Mouse (Mus musculus): ENCODE results near the gene Fam83b. TPM values are rescaled to one million over a fixed set of nuclear protein-coding genes. Genes with fewer than 3 reads are reported as not detected.

Gene Fam83b
- polyA plus RNA-seq, 1 experiment from 2014 or later = 0.10 TPM

GRCm38 (mm10) chr9:76553758-76554157 is 13.2 kb downstream of the Fam83b start:
- no peaks in the 10 kb centered on the region for H3K4me1 ChIP-seq (replicated peaks)
- H3K36me3 ChIP-seq = no peaks in the 10 kb centered on the region
- no peak overlapping the region for H3K27ac ChIP-seq
- WGBS = 49% methylated on average over 2 of the region's 2 CpGs
- H3K27me3 ChIP-seq (ENCODE audit: insufficient read depth, poor library complexity, severe bottlenecking) = no peaks in the 10 kb centered on the region
- DNase-seq (ENCODE audit: low spot score) = no peak
- no peaks in the 10 kb centered on the region for H3K9me3 ChIP-seq
- H3K4me3 ChIP-seq = no peak overlapping the region

GRCm38 (mm10) chr9:76553115-76553514 is 13.8 kb downstream of the Fam83b start:
- 93% methylated on average over 1 of the region's 1 CpGs for WGBS
- no peak for DNase-seq (ENCODE audit: low spot score)
- Histone ChIP-seq H3K27ac (no peak overlapping the region), H3K4me3 (no peak overlapping the region), H3K36me3 (no peaks in the 10 kb centered on the region), H3K27me3 (ENCODE audit: insufficient read depth, poor library complexity, severe bottlenecking) (no peaks in the 10 kb centered on the region), H3K9me3 (no peaks in the 10 kb centered on the region), H3K4me1 (replicated peaks) (no peaks in the 10 kb centered on the region)

GRCm38 (mm10) chr9:76546714-76547113 is 20.2 kb downstream of the Fam83b start:
- Histone ChIP-seq H3K9me3 (no peaks in the 10 kb centered on the region), H3K27me3 (ENCODE audit: insufficient read depth, poor library complexity, severe bottlenecking) (no peaks in the 10 kb centered on the region), H3K27ac (no peak overlapping the region), H3K36me3 (no peaks in the 10 kb centered on the region), H3K4me3 (no peak overlapping the region), H3K4me1 (replicated peaks) (no peaks in the 10 kb centered on the region)
- DNase-seq (ENCODE audit: low spot score) = no peak
- 63% methylated on average over 3 of the region's 3 CpGs for WGBS

- 89% methylated on average over 4 of the region's 4 CpGs for WGBS
- no peak overlapping the region for H3K4me3 ChIP-seq
- no peaks in the 10 kb centered on the region for H3K27me3 ChIP-seq (ENCODE audit: insufficient read depth, poor library complexity, severe bottlenecking)
- H3K4me1 ChIP-seq (replicated peaks) = no peaks in the 10 kb centered on the region
- H3K27ac ChIP-seq = no peak overlapping the region
- DNase-seq (ENCODE audit: low spot score) = no peak
- no peaks in the 10 kb centered on the region for H3K36me3 ChIP-seq
- H3K9me3 ChIP-seq = no peaks in the 10 kb centered on the region
Observed at GRCm38 (mm10) chr9:76540684-76541083, 26.2 kb downstream of the Fam83b start.

GRCm38 (mm10) chr9:76539953-76540621 is 26.8 kb downstream of the Fam83b start:
- DNase-seq (ENCODE audit: low spot score) = no peak
- WGBS = 80% methylated on average over 7 of the region's 7 CpGs
- Histone ChIP-seq H3K27ac (no peak overlapping the region), H3K9me3 (no peaks in the 10 kb centered on the region), H3K4me3 (no peak overlapping the region), H3K4me1 (replicated peaks) (no peaks in the 10 kb centered on the region), H3K27me3 (ENCODE audit: insufficient read depth, poor library complexity, severe bottlenecking) (no peaks in the 10 kb centered on the region), H3K36me3 (no peaks in the 10 kb centered on the region)

GRCm38 (mm10) chr9:76539271-76539670 is 27.6 kb downstream of the Fam83b start:
- Histone ChIP-seq H3K4me1 (replicated peaks) (no peaks in the 10 kb centered on the region), H3K27ac (no peak overlapping the region), H3K36me3 (no peaks in the 10 kb centered on the region), H3K9me3 (no peaks in the 10 kb centered on the region), H3K4me3 (no peak overlapping the region), H3K27me3 (ENCODE audit: insufficient read depth, poor library complexity, severe bottlenecking) (no peaks in the 10 kb centered on the region)
- DNase-seq (ENCODE audit: low spot score) = no peak
- WGBS = 88% methylated on average over 7 of the region's 7 CpGs

GRCm38 (mm10) chr9:76536032-76536431 is 30.9 kb downstream of the Fam83b start:
- no peak overlapping the region for H3K4me3 ChIP-seq
- no peak for DNase-seq (ENCODE audit: low spot score)
- no peaks in the 10 kb centered on the region for H3K4me1 ChIP-seq (replicated peaks)
- WGBS = 90% methylated on average over 9 of the region's 9 CpGs
- no peak overlapping the region for H3K27ac ChIP-seq
- no peaks in the 10 kb centered on the region for H3K27me3 ChIP-seq (ENCODE audit: insufficient read depth, poor library complexity, severe bottlenecking)
- H3K36me3 ChIP-seq = no peaks in the 10 kb centered on the region
- H3K9me3 ChIP-seq = no peaks in the 10 kb centered on the region

- Histone ChIP-seq H3K4me1 (replicated peaks) (no peaks in the 10 kb centered on the region), H3K27ac (no peak overlapping the region), H3K27me3 (ENCODE audit: insufficient read depth, poor library complexity, severe bottlenecking) (no peaks in the 10 kb centered on the region), H3K4me3 (no peak overlapping the region), H3K9me3 (no peaks in the 10 kb centered on the region), H3K36me3 (no peaks in the 10 kb centered on the region)
- 92% methylated on average over 3 of the region's 3 CpGs for WGBS
- DNase-seq (ENCODE audit: low spot score) = no peak
Observed at GRCm38 (mm10) chr9:76532403-76532802, 34.5 kb downstream of the Fam83b start.

- H3K36me3 ChIP-seq = no peaks in the 10 kb centered on the region
- no peaks in the 10 kb centered on the region for H3K27me3 ChIP-seq (ENCODE audit: insufficient read depth, poor library complexity, severe bottlenecking)
- no peak overlapping the region for H3K27ac ChIP-seq
- WGBS = 89% methylated on average over 4 of the region's 4 CpGs
- H3K9me3 ChIP-seq = no peaks in the 10 kb centered on the region
- no peak overlapping the region for H3K4me3 ChIP-seq
- no peaks in the 10 kb centered on the region for H3K4me1 ChIP-seq (replicated peaks)
- no peak for DNase-seq (ENCODE audit: low spot score)
Observed at GRCm38 (mm10) chr9:76531368-76531767, 35.5 kb downstream of the Fam83b start.

- Histone ChIP-seq H3K27ac (no peak overlapping the region), H3K4me1 (replicated peaks) (no peaks in the 10 kb centered on the region), H3K27me3 (ENCODE audit: insufficient read depth, poor library complexity, severe bottlenecking) (no peaks in the 10 kb centered on the region), H3K9me3 (no peaks in the 10 kb centered on the region), H3K36me3 (no peaks in the 10 kb centered on the region), H3K4me3 (no peak overlapping the region)
- no peak for DNase-seq (ENCODE audit: low spot score)
Observed at GRCm38 (mm10) chr9:76525592-76525991, 41.3 kb downstream of the Fam83b start.

- DNase-seq (ENCODE audit: low spot score) = no peak
- H3K36me3 ChIP-seq = no peaks in the 10 kb centered on the region
- no peaks in the 10 kb centered on the region for H3K27me3 ChIP-seq (ENCODE audit: insufficient read depth, poor library complexity, severe bottlenecking)
- H3K27ac ChIP-seq = no peak overlapping the region
- no peaks in the 10 kb centered on the region for H3K9me3 ChIP-seq
- no peaks in the 10 kb centered on the region for H3K4me1 ChIP-seq (replicated peaks)
- no peak overlapping the region for H3K4me3 ChIP-seq
Observed at GRCm38 (mm10) chr9:76523075-76523474, 43.8 kb downstream of the Fam83b start.

GRCm38 (mm10) chr9:76521640-76522039 is 45.3 kb downstream of the Fam83b start:
- H3K9me3 ChIP-seq = no peaks in the 10 kb centered on the region
- no peaks in the 10 kb centered on the region for H3K27me3 ChIP-seq (ENCODE audit: insufficient read depth, poor library complexity, severe bottlenecking)
- H3K27ac ChIP-seq = no peak overlapping the region
- no peak for DNase-seq (ENCODE audit: low spot score)
- no peaks in the 10 kb centered on the region for H3K36me3 ChIP-seq
- no peaks in the 10 kb centered on the region for H3K4me1 ChIP-seq (replicated peaks)
- H3K4me3 ChIP-seq = no peak overlapping the region
- WGBS = 88% methylated on average over 3 of the region's 3 CpGs

GRCm38 (mm10) chr9:76518665-76519064 is 48.3 kb downstream of the Fam83b start:
- no peak for DNase-seq (ENCODE audit: low spot score)
- no peaks in the 10 kb centered on the region for H3K27me3 ChIP-seq (ENCODE audit: insufficient read depth, poor library complexity, severe bottlenecking)
- H3K4me3 ChIP-seq = no peak overlapping the region
- WGBS = 63% methylated on average over 1 of the region's 1 CpGs
- no peak overlapping the region for H3K27ac ChIP-seq
- H3K4me1 ChIP-seq (replicated peaks) = no peaks in the 10 kb centered on the region
- no peaks in the 10 kb centered on the region for H3K9me3 ChIP-seq
- H3K36me3 ChIP-seq = no peaks in the 10 kb centered on the region

GRCm38 (mm10) chr9:76505650-76506049 is 61.3 kb downstream of the Fam83b start:
- no peak overlapping the region for H3K27ac ChIP-seq
- H3K4me3 ChIP-seq = no peak overlapping the region
- H3K9me3 ChIP-seq = no peaks in the 10 kb centered on the region
- no peaks in the 10 kb centered on the region for H3K36me3 ChIP-seq
- no peaks in the 10 kb centered on the region for H3K4me1 ChIP-seq (replicated peaks)
- no peaks in the 10 kb centered on the region for H3K27me3 ChIP-seq (ENCODE audit: insufficient read depth, poor library complexity, severe bottlenecking)
- DNase-seq (ENCODE audit: low spot score) = no peak
